Mouse (Mus musculus): ENCODE results near the gene Prr15l.

GRCm38 (mm10) chr11:96886942-96887546 is 40.9 kb upstream of the Prr15l start:
- TF ChIP-seq CTCF (IDR thresholded peaks at IDR 0.05; ENCODE audit: insufficient read depth, low read length) = no peak
- no peak for TF ChIP-seq POLR2A (IDR thresholded peaks at IDR 0.05; ENCODE audit: borderline replicate concordance, extremely low read depth, low read depth, low read length)

All from lung, adult 2 months (tissue).